Mouse (Mus musculus) bone marrow, adult 2 months (tissue): Measurements from ENCODE around the gene Ptprs. TPM values are rescaled to one million over a fixed set of nuclear protein-coding genes. Genes with fewer than 3 reads are reported as not detected.
"Not testable (repeated sequence)": the region's sequence is repeated elsewhere in the genome, so short reads cannot be mapped to it uniquely, and the experiment has no call there.

Experiments
- H3K27ac ChIP-seq: fragments of 200-500 bp; 2 replicates; pipeline ENCODE4 v1.5.1; 2012; ENCODE audit warnings: low read depth, mild to moderate bottlenecking, control low read depth, inconsistent platforms, low read length; ENCODE audit not compliant: control insufficient read depth, poor library complexity, insufficient read depth
- H3K4me1 ChIP-seq: fragments of 200-500 bp; 2 replicates; pipeline ENCODE4 v1.6.1; 2011; ENCODE audit warnings: low read length; ENCODE audit not compliant: control insufficient read depth, insufficient read depth
- H3K4me3 ChIP-seq: fragments of 200-500 bp; replicated peaks from 2 replicates; pipeline ENCODE3; 2011; ENCODE audit warnings: mild to moderate bottlenecking, low read depth, low read length, control low read depth; ENCODE audit not compliant: control insufficient read depth
- CTCF ChIP-seq: fragments of 200-500 bp; IDR thresholded peaks from 2 replicates; pipeline ENCODE4 v1.5.1; 2011; ENCODE audit warnings: low read length, control low read depth; ENCODE audit not compliant: control insufficient read depth, insufficient read depth
- POLR2A ChIP-seq: fragments of 200-500 bp; IDR thresholded peaks from 2 replicates; pipeline ENCODE4 v1.6.1; 2011; ENCODE audit warnings: low read depth, mild to moderate bottlenecking, control low read depth, low read length, borderline replicate concordance; ENCODE audit not compliant: control insufficient read depth
- WGBS: fragments of 180-500 bp; shearing (Covaris S2); methylation state at CpG from one replicate; pipeline ENCODE4 v1.1.7; 2018; 5-methylcytosine and 5-hydroxymethylcytosine counted together
- polyA plus RNA-seq: library from polyadenylated mRNA; stranded (reverse); fragments of >200 nt; gene quantifications from 2 replicates; pipeline ENCODE4 v1.2.4, GENCODE M21; 2011; ENCODE audit warnings: low replicate concordance; ENCODE audit not compliant: missing spikeins, insufficient read depth, insufficient read length

Ptprs gene
- polyA plus RNA-seq, 1 experiment: 54.0 TPM

DNA sequence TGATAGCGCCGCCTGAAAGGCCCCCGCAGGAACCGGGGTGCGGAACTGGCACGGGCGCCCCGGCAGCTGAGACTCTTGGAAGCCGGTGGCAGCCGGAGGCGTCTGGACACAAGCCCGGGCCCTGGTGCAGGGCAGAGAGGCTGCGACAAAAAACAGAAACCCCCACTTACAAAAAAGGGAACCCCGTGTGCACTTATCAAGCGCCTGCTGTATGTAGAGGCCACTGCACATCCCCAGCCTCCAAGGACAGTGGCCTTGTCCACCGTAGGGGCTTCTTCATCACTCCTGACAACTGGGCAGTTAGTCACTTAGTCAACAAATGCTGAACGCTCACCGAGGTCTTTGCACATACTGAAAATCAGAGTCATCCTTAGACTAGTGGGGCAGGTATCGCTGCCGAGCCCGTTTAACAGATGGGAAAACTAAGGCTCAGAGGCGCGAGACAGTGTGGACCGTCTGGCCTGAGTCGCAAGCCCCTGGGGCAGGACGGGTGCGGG is 34.2 kb upstream of the Ptprs start:
- 25% methylated on average over 27 of the region's 27 CpGs for WGBS
- H3K4me3 ChIP-seq: no peak overlapping the region
- no peaks in the 10 kb centered on the region; the same call in 1 of the 2 replicates for H3K4me1 ChIP-seq
- no peak overlapping the region for H3K27ac ChIP-seq
- TF ChIP-seq CTCF: no peak
- no peak for TF ChIP-seq POLR2A

DNA sequence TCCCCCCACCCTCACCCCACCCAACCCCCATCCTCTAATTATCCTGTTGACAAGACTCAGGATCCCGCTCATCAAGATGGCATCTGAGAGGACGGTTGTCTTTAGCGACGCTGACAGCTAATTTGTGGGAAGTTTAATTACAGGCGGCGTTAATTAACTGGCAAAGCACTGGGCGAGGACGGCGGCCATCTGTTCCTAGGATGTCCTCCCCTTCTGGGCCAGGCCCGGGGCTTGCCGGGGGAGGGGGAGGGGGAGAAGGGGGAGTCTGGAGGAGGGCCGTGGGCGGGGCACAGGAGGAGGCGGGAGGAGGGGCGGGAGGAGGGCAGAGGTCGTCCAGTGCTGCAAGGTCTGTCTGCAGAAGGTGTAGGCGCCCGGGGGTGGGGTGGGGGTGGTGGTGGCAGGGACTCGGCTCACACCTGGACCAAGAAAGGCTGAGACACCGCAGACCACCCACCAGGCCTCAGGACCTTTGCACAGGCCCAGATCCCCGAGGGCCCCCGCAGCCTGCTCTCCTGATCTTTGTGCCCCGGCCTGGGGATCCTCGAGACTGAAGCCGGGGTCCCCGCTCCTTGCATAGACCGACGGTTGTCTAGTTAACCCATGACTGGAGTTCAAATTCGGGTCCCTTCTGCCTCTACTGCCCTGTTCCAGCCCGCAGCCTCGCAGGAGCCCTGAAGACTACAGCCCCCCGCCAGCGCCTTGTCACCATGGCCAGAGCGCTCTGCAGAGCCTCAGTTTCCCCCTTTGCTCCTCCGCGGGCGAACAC is 33.6 kb upstream of the Ptprs start:
- TF ChIP-seq CTCF: no peak
- TF ChIP-seq POLR2A: no peak
- Histone ChIP-seq H3K4me3 (no peak overlapping the region), H3K4me1 (no peaks in the 10 kb centered on the region; the same call in 1 of the 2 replicates), H3K27ac (no peak overlapping the region)
- 28% methylated on average over 33 of the region's 37 CpGs for WGBS

DNA sequence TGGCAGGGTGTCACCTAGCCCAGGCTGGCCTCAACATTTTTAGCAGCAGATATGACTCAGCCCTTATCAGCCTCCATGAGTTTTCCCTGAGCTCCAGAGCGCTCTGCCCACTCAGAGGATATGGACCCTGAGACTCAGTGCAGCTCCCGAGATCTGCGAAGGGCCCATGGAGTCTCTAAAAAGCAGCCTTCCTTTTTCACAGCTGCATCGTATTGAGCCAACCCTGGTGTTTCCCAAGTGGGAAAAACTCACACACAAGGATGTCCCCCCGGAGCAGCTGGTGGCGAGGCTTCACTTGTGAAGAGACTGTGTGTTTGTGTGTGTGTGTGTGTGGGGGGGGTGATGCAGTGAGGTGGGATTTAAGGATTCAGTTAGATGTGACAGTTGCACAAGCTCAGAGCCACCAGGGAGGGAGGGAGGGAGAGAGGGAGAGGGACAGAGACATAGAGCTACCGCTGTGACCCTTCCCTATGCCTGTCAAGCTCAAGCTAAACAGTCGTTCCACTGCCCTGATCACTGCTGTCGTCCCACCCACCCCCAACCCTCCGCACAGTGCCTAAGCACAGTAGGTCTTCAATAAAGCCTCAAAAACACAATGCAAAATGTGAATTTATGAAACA is 32.8 kb upstream of the Ptprs start:
- 78% methylated on average over 10 of the region's 10 CpGs for WGBS
- Histone ChIP-seq H3K4me3 (no peak overlapping the region), H3K4me1 (no peaks in the 10 kb centered on the region; the same call in 1 of the 2 replicates), H3K27ac (no peak overlapping the region)
- TF ChIP-seq CTCF: no peak

DNA sequence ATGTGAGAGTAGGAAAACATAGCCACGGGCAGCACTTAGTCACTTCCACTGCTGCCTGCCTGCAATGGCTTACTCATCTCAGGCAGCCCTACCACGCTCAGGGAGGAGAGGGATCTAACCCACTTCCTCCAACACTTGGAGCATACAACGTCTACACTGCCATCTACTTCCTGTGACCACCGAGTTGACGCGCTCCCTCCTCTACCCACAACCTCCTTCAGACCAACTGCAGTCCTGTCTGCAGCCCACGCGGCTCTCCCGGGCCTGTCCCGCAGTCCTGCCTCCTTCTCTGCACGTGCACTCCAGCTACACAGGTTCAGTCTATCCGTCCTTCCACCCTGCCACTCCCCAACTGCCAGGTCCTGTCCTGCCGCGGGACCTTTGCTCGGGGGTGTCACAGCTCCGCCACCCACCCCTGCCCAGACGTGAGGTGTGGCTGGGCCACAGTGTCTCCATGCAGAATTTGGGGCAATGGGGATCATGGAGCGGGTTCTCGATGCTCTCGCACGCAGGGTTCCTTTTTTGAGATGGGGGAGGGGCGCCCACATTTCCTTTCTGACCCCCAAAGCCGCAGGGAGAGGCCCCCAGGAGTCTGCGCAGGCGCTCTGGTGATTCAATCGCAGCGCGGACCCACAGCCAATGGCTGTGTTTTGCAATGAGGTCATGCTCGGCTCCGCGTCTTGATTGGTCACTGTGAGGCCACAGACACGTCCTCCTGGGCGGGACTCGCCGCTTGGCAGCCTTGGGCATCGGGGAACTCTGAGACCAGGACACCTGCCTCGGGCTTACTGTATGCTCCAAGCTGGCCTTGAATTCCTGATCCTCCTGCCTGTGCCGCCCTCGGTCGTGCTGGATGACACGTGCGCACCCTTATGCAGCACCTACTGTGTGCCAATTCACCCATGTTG is 31.1 kb upstream of the Ptprs start:
- H3K4me3 ChIP-seq: peak overlapping the region; percentile 62
- no peaks in the 10 kb centered on the region; the same call in 1 of the 2 replicates for H3K4me1 ChIP-seq
- WGBS: 1% methylated on average over 42 of the region's 42 CpGs
- peak overlapping the region; percentile 8 for H3K27ac ChIP-seq
- TF ChIP-seq POLR2A: 0 out of 2 replicates have a peak, but pooled peaks have one; percentile 26
- no peak for TF ChIP-seq CTCF

DNA sequence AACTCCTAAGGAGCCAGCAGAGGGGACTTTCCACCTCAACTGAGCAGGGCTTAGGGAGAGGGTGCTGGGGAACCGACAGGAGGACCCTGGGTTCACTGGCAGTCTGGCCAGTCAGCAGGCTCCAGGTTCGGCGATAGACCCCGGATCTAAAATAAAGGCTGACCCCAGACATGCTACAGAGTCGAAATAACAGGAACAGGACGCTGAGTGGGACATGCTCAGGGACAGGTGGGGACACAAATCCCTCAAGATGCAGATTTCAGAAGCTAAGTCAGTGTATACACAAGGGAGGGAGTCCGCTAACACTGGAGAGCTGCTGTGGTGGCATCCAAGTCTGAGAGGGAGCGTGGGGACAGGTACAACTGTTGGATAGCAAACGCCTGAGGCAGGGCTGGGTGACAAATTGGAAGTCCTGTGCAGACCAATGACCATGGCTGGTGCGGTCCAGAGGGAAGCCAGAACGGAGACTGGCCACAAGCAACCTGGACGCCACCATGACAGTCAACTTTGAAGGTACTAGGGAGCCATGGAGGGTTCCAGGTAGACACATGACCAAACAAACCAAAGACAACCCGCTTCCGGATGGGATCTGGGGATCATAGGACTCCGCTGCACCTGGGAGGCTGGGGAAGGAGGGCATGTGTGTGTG is 30.3 kb upstream of the Ptprs start:
- Histone ChIP-seq H3K27ac (no peak overlapping the region), H3K4me3 (no peak overlapping the region), H3K4me1 (no peaks in the 10 kb centered on the region; the same call in 1 of the 2 replicates)
- TF ChIP-seq POLR2A (no peak), CTCF (no peak)
- WGBS: 75% methylated on average over 15 of the region's 15 CpGs

DNA sequence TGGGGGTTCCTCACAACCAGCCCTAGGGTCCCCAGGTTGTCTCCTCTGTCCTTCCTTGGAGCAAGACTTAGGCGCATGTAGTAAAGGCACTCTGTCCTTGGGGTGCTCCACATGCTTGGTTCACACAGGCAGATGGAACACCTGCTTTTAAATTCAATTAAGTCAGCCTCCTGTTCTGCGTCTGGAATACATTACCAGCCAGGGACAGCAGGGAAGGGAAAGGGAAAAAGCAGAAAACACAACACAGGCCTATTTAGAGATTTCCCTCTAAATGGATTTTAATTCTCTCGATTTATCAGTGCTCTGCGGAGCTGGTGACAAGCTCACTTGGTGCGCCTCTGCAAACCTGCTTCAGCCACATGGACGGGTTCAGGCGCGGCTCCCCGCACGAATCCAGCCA is 29.1 kb upstream of the Ptprs start:
- Histone ChIP-seq H3K4me1 (no peaks in the 10 kb centered on the region; the same call in 1 of the 2 replicates), H3K4me3 (no peak overlapping the region), H3K27ac (no peak overlapping the region)
- WGBS: 92% methylated on average over 10 of the region's 10 CpGs
- TF ChIP-seq POLR2A (no peak), CTCF (no peak)

DNA sequence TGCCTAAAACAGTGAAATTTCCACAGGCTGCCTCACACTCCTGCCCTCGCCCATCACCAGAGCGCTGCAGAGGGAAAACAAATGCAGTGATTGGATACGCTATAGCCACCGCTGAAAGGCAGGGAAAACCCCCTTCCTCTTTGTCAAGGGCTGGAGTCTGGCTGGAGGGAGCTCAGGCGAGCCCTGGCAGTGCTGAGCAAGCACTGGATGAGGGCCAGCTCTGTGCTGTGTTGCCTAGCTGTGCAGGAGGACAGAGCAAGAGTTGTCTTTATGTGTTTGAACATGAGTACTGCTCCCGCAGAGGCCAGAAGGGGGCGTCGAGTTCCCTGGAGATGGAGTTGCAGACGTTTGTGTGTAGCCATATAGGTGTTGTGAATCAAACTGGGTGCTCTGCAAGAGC is 26.2 kb upstream of the Ptprs start:
- Histone ChIP-seq H3K4me1 (no peaks in the 10 kb centered on the region), H3K4me3 (no peak overlapping the region), H3K27ac (no peak overlapping the region)
- 33% methylated on average over 9 of the region's 9 CpGs for WGBS
- no peak for TF ChIP-seq CTCF
- TF ChIP-seq POLR2A: no peak

DNA sequence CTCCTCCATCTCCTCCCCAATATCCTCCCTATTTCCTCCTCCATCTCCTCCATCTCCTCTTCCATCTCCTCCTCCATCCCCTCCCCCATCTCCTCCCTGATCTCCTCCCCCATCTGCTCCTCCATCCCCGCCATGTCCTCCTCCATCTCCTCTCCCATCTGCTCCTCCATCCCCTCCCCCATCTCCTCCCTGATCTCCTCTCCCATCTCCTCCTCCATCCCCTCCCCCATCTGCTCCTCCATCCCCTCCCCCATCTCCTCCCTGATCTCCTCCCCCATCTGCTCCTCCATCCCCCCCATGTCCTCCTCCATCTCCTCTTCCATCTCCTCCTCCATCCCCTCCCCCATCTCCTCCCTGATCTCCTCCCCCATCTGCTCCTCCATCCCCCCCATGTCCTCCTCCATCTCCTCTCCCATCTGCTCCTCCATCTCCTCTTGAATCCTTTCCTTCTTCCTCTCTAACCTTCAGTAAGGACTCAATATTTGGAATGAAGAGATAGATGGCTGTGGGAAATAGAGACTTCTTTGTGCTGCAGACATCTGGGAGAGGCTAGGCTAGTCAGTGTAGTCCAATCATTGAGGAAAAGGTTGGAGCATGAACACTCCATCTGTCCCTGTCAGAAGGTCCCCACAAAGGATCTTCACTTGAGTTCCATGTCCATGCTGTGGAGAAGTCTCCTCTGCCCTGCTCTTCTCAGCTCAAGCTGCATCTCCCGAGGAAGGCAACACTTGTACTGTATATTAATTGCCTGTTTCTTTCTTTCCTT is 25.5 kb upstream of the Ptprs start:
- WGBS: 42% methylated on average over 2 of the region's 2 CpGs
- not testable (repeated sequence) for H3K4me1 ChIP-seq, H3K27ac ChIP-seq

More for the DNA sequence above, 25.5 kb upstream of the Ptprs start:
- not testable (repeated sequence) for H3K4me3 ChIP-seq
